ENCODE assay signal across 11 mouse cellular contexts in genomic region chr10:103457896-103458295, GRCm38 (mm10).
"Had no signal": no experiment of that assay in that cellular context is flagged by ENCODE, and none has a peak within 500 bp of the region (broad histone marks: within the 10 kb centered on the region; RNA-seq: fewer than 3 reads in every experiment).

No protein-coding gene starts in this region.

- DNase-seq: kidney, adult 18-20 months; kidney, postnatal 10 days; lung, adult 18-20 months; lung, postnatal 14 days; right cerebral cortex, postnatal 14 days; thymus, adult 2 months; thymus, postnatal 25 days had no signal

- H3K27me3 ChIP-seq: limb, embryonic 12.5 days; midbrain, embryonic 12.5 days; stomach, embryonic 15.5 days had no signal

- H3K9ac ChIP-seq: limb, embryonic 12.5 days; liver, embryonic 14.5 days; midbrain, embryonic 12.5 days; stomach, embryonic 15.5 days had no signal

- H3K4me2 ChIP-seq: limb, embryonic 12.5 days; midbrain, embryonic 12.5 days; stomach, embryonic 15.5 days had no signal

- H3K9me3 ChIP-seq: limb, embryonic 12.5 days; midbrain, embryonic 12.5 days; stomach, embryonic 15.5 days had no signal

- H3K27ac ChIP-seq: limb, embryonic 12.5 days; liver, embryonic 14.5 days; midbrain, embryonic 12.5 days; stomach, embryonic 15.5 days had no signal

- H3K4me1 ChIP-seq: limb, embryonic 12.5 days; midbrain, embryonic 12.5 days; stomach, embryonic 15.5 days had no signal

- H3K36me3 ChIP-seq: limb, embryonic 12.5 days; midbrain, embryonic 12.5 days; stomach, embryonic 15.5 days had no signal

- H3K4me3 ChIP-seq: limb, embryonic 12.5 days; midbrain, embryonic 12.5 days; stomach, embryonic 15.5 days had no signal
